Mouse (Mus musculus): ENCODE results near the gene 1600014C23Rik.
A peak's percentile ranks its signal among the peaks of the same experiment; 100 is the strongest.

1600014C23Rik gene

GRCm38 (mm10) chr17:45733735-45734301, at the start of gene 1600014C23Rik:
Gene 1600014C23Rik, minus strand, starts transcription at chr17:45733844.
- peak; percentile 76 to 78 for DNase-seq (ENCODE audit: low spot score in 2 of 2)

DNA sequence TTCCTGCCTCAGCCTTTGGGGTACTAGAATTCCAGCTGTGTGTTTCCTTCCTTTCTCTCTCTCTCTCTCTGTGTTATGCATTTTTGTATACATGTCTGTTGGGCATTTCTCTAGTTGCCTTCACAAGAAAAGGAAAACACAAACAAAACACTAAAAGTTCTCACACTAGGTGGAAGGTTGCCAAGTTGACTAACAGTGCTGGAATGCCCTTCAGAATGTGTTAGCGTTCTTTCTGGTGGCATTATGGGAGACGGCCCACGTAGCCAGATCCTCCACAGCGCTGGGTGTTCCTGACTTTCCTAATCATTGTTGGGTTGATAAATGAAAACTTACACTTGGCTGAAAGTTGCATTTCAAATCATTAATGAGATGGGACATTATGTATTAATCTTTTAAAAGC, 44.8 kb upstream of the 1600014C23Rik start:
- no peak for DNase-seq (ENCODE audit: low spot score in 2 of 2)

DNA sequence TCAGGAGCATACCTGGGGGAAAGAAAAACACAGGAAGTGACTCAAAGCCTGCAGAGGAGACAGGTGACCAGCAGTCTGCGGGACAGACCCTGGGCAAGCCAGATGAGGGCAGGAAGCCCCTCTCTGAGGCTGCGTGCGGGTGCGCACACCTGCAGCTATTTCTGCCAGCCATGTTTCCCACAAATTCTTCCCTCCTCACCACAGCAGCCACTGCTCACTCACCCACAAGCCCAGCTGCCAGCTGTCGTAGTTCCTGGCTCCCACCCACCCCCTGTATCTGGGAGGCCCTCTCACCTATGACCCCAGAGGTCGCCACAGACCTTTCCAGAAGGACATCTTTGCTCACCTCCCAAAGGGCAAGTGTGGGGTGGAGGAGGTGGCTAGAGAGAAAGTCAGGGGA, 43.8 kb upstream of the 1600014C23Rik start:
- DNase-seq (ENCODE audit: low spot score in 2 of 2) = no peak

DNA sequence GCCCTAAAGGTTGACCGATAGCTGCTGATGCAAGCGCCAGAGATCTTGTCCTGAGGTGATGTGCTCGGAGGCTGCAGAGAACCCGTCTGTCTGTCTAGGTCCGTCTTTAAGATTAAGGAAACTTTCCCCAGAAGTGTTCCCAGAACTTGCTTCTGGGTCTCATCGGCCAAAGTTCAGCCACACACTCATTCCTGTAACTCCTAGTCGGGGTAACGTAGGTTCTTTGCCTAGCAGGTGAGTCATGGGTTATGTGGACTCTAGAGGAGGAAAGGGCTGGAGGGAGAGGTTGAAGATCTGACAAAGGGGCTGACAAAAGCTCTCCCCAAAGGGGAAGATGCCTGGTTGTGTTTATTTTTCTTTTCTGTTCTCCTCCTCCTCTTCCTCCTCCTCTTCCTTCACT, 42.5 kb upstream of the 1600014C23Rik start:
- DNase-seq (ENCODE audit: low spot score in 2 of 2) = no peak

DNA sequence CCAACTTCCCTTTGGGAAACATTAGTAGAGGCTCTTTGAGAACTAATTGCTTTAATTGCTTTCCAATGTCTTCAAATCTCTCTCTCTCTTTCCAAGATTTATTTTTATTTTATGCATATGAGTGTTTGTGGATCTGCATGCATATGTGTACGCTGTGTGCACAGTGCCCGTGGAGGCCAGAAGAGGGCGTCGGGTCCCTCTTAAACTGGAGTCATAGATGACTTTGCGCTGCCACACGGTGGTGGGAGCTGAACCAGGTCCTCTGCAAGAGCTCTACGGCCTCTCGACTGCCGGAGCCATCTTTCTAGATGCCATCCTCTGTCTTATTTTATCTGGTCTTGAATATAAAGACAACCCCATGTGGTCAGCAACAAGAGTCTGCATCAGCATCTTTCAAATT, 41.8 kb upstream of the 1600014C23Rik start:
- no peak for DNase-seq (ENCODE audit: low spot score in 2 of 2)

DNA sequence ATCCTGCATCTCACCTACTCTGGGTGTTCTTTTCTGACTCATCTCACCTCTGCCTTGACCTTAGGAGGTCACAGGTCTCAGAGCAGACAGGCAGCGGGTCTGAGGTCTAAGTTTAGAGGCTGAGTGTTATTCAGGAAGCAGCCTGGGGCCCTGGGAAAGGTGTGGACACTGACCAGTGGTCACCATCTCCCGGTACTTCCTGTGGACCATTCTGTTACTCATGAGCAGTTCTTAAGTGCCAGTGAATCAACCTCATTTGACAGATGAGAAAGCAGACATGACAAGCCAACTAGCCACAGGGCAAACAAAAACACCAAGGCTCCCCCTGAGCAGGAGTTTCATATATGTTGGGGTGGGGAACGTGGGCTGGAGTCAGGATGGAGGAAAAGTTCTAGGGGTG, 38.9 kb upstream of the 1600014C23Rik start:
- no peak for DNase-seq (ENCODE audit: low spot score in 2 of 2)

DNA sequence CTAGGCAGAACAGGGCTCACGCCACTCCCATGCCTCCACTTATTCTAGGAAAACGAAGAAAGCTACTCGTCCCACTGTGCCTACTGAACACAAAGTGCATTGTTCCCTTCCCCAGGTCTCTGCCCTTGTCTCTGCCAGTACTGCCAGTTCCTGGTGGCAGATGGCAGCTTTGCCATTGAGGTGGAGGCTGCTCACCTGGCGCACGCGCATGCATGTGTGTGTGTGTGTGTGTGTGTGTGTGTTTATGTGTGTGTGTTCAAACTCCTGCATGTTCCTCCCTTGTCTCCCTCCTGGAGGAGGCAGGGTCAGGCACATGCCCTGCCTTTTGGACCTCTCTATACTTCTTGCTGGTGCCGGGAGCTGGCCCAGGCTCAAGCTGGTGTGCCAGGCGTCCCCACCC, 38.5 kb upstream of the 1600014C23Rik start:
- no peak for DNase-seq (ENCODE audit: low spot score in 2 of 2)

DNA sequence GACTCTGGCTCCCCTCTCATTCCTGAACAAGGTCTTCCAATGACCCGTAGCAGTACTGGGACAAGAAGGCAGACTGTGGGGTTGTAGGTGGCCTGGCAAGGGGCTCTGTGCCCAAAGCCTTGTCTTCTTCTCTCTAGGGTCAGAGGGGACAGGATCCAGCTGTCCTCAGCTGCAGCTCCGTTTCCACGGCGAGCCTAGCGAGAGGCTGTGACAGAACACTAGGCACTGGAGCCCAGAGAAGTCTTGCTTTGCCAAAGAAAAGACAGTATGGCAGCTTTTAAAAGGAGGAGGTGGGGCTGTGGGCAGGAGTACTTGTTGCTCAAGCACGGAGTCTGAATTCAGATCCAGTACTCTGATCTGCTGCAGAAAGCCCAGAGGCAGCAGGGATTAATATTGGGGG, 36.8 kb upstream of the 1600014C23Rik start:
- peak in 1 of 2 experiments; percentile 20 for DNase-seq (ENCODE audit: low spot score in 2 of 2)

GRCm38 (mm10) chr17:45769821-45770220, 36.2 kb upstream of the 1600014C23Rik start:
- no peak for DNase-seq (ENCODE audit: low spot score in 2 of 2)

GRCm38 (mm10) chr17:45767536-45768146, 34.0 kb upstream of the 1600014C23Rik start:
- no peak for DNase-seq (ENCODE audit: low spot score in 2 of 2)

GRCm38 (mm10) chr17:45766735-45767535, 33.3 kb upstream of the 1600014C23Rik start:
- DNase-seq (ENCODE audit: low spot score in 2 of 2) = peak; percentile 59 to 82

DNA sequence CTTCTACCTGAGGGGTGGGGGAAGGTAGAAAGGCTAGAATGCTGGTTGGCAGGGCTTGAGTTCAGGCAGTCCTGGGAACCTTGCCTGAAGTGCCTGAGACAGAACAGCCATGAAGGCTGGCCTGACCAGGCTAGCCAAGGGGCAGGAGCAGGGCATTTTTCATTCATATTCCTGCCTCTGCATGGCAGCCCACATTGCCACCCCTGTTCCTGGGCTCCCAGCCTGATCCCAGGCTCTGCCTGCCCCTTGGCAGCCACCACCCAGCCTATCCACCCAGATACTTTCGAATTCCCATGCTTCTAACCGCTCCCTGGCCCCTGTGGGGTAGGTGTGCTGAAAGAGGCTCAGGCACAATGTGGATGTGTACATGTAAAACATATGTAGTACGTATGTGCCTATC, 32.3 kb upstream of the 1600014C23Rik start:
- no peak for DNase-seq (ENCODE audit: low spot score in 2 of 2)

GRCm38 (mm10) chr17:45763188-45763587, 29.5 kb upstream of the 1600014C23Rik start:
- DNase-seq (ENCODE audit: low spot score in 2 of 2) = no peak

GRCm38 (mm10) chr17:45761902-45762301, 28.3 kb upstream of the 1600014C23Rik start:
- DNase-seq (ENCODE audit: low spot score in 2 of 2) = no peak

DNA sequence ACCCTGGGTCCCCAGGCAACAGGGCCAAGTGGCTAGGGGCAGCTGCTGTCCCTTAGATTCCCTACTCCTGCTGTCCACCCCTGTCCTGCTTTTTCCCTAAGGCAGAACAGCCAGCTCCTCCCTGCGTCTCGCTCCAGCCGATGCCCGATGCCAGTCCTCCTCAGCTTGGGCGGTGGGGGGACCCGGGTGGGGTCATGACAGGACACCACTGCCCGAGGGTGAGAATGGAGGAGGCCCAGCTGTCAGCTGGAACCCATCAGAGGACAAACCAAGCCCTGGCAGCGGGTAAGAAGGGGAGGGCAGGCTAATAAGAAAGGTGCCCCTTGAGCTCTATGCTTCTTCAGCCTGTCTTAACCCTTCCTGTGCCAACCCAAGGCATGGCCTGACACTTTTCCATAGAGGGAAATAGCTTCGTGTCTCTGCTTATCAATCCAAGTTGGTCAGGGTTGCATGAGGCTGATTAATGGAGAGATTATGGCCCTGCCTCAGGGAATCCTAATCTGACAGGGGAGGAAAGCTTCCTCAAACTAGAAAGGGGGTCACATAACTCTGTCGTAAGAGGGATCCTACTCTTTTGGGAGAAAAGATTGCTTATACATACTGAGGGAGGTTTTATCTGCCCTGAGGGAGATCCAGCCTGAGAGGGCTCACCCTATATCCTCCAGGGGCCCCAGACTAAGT, 27.5 kb upstream of the 1600014C23Rik start:
- DNase-seq (ENCODE audit: low spot score in 2 of 2) = peak in 1 of 2 experiments; percentile 41

DNA sequence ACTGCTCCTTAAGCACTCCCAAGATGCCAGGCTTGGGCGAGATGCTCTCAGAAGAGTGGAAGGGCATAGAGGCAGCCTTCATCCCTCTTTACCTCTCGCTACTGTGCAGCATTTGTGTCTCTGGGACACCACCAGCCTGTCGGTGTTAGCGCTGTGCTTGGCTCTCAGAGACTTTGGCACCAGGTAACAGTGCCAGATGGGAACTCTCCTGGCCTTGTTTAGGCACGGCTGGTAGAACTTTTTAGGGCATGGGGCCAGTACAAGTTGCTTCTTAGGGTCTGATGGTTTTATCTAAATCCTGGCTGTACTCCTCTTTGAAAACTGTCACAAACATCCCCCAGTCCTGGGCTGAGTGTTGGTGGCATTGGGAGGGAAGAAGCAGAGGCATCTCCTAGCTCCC, 26.1 kb upstream of the 1600014C23Rik start:
- no peak for DNase-seq (ENCODE audit: low spot score in 2 of 2)

GRCm38 (mm10) chr17:45758808-45759207, 25.2 kb upstream of the 1600014C23Rik start:
- no peak for DNase-seq (ENCODE audit: low spot score in 2 of 2)

DNA sequence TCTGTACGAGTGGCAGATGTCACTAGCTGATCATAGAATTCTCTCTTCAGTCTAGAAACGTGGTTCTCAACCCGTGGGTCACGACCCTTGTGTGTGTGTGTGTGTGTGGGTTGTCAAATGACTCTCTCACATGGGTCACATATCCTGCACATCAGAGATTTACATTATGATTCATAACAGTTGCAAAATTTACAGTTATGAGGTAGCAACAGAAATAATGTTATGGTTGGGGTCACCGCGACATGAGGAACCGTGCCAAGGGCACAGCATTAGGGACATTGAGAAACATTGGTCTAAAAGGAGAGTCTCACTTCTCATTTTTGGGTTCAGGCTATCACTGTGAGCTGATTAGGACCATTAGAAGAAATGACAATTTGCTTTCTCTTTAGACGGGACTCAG, 24.3 kb upstream of the 1600014C23Rik start:
- no peak for DNase-seq (ENCODE audit: low spot score in 2 of 2)

DNA sequence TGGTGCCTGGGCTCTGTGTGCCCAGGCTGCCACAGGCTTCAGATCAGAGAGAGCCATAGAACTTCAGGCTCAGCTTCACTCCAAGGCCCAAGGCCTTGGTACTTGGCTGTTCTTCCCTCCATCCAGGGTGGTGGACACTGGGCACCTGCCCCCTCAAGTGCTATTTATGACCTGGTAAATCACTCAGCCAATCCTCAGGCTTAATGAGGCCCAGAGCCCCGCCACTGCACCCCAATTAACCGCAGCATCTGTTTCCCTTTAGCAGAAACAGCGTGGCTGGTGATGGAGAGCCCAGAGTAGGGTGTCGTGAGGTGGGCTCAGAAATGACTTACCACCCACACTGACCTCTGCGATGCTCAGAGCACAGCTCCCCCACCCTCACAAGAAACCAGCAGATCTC, 23.2 kb upstream of the 1600014C23Rik start:
- no peak for DNase-seq (ENCODE audit: low spot score in 2 of 2)

GRCm38 (mm10) chr17:45756391-45756790, 22.7 kb upstream of the 1600014C23Rik start:
- DNase-seq (ENCODE audit: low spot score in 2 of 2) = no peak

DNA sequence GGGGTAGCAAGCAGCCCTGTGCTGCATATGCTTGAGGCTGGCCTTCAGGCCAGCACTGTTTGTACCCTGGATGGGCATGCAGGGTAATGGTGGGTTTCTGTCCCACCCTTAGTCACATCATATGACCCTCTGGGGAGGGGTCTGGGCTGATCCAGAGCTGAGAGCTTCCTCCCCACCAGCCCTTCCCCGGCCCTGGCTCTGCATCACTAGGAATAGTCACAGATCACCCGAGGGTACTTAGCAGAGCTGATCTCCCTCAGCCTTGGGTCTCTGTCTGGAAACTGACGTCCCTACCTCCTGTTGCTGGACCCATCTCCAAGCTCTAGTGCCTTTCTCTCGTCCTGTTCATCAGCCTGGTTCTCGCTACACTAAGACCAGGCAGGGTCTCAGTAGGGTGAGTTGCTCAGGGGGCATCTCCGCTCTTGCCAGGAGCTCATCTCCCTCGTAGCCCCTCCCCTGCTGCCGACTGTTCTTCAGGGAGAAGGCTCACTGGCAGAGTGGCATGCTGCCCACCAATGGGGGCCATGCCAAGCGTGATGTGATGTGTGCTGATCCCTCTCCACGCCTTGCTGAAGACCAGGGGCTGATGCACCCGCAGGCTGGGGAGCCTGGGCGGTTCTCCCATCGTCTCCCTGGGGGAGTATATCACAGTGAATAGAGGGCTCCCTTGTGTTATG, 20.7 kb upstream of the 1600014C23Rik start:
- peak; percentile 75 to 83 for DNase-seq (ENCODE audit: low spot score in 2 of 2)

DNA sequence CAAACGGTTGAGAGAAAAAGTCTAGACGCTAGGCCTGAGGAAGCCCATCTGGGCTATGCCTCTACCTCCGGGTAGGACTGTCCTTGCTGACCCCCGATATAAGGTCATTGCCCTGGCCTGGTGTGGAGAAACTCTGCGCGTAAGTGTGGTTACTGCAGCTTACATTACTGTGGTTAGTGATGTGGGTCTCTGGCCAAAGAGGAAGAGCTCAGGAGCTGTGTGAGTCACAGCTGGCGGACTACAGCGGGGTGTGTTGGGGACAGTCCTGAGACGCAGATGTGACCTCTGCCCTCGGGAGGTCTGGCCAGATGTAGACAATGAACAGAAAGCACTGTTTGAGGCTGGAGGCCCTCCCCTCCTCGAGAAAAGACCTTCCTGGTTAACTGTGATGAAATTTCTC, 19.0 kb upstream of the 1600014C23Rik start:
- no peak for DNase-seq (ENCODE audit: low spot score in 2 of 2)

All from frontal cortex, postnatal 14 days (tissue).